Mouse (Mus musculus): ENCODE results near the gene Actr1a. TPM values are rescaled to one million over a fixed set of nuclear protein-coding genes. Genes with fewer than 3 reads are reported as not detected.
A peak's percentile ranks its signal among the peaks of the same experiment; 100 is the strongest.

Gene Actr1a
- polyA plus RNA-seq, 1 experiment from 2014 or later: 124 TPM

- Histone ChIP-seq H3K4me3 (peak overlapping the region; percentile 68), H3K27ac (peak overlapping the region; percentile 91), H3K27me3 (ENCODE audit: insufficient read depth, poor library complexity, severe bottlenecking) (peaks cover 15% of the 10 kb centered on the region), H3K9me3 (no peaks in the 10 kb centered on the region), H3K4me1 (peaks cover 21% of the 10 kb centered on the region), H3K36me3 (no peaks in the 10 kb centered on the region)
- no peak for DNase-seq (ENCODE audit: low spot score)
- WGBS: 48% methylated on average over 6 of the region's 6 CpGs
These were observed 56.6 kb downstream of the Actr1a start for GRCm38 (mm10) chr19:46338942-46339286.

GRCm38 (mm10) chr19:46338331-46338936 lies 57.1 kb downstream of the Actr1a start, which contains the start of gene Cuedc2:
TSS of gene Cuedc2 (minus strand) at chr19:46338702.
- Histone ChIP-seq H3K36me3 (no peaks in the 10 kb centered on the region), H3K27ac (peak within 1 kb of the TSS; percentile 91), H3K9me3 (no peaks in the 10 kb centered on the region), H3K4me1 (peaks cover 21% of the 10 kb centered on the region), H3K27me3 (ENCODE audit: insufficient read depth, poor library complexity, severe bottlenecking) (peaks cover 10% of the 10 kb centered on the region), H3K4me3 (peak within 1 kb of the TSS; percentile 68)
- peak; percentile 97 for DNase-seq (ENCODE audit: low spot score)
- under 1% methylated on average over 31 of the region's 31 CpGs for WGBS

- H3K9me3 ChIP-seq: no peaks in the 10 kb centered on the region
- H3K27me3 ChIP-seq (ENCODE audit: insufficient read depth, poor library complexity, severe bottlenecking): peaks cover 10% of the 10 kb centered on the region
- no peak for DNase-seq (ENCODE audit: low spot score)
- peak overlapping the region; percentile 68 for H3K4me3 ChIP-seq
- WGBS: 38% methylated on average over 15 of the region's 15 CpGs
- peak overlapping the region; percentile 91 for H3K27ac ChIP-seq
- no peaks in the 10 kb centered on the region for H3K36me3 ChIP-seq
- peaks cover 21% of the 10 kb centered on the region for H3K4me1 ChIP-seq
These were observed 57.7 kb downstream of the Actr1a start for GRCm38 (mm10) chr19:46337719-46338330.

- no peak for DNase-seq (ENCODE audit: low spot score)
- 84% methylated on average over 3 of the region's 3 CpGs for WGBS
- Histone ChIP-seq H3K27me3 (ENCODE audit: insufficient read depth, poor library complexity, severe bottlenecking) (peaks cover 5% of the 10 kb centered on the region; the same call in 1 of the 2 replicates), H3K9me3 (no peaks in the 10 kb centered on the region), H3K27ac (no peak overlapping the region), H3K4me1 (peaks cover 24% of the 10 kb centered on the region), H3K4me3 (no peak overlapping the region), H3K36me3 (peaks cover 24% of the 10 kb centered on the region)
These were observed 61.6 kb downstream of the Actr1a start for GRCm38 (mm10) chr19:46333906-46334305.

- WGBS: 76% methylated on average over 7 of the region's 7 CpGs
- peaks cover 7% of the 10 kb centered on the region; the same call in 1 of the 2 replicates for H3K27me3 ChIP-seq (ENCODE audit: insufficient read depth, poor library complexity, severe bottlenecking)
- H3K27ac ChIP-seq: no peak overlapping the region
- H3K9me3 ChIP-seq: no peaks in the 10 kb centered on the region
- no peak for DNase-seq (ENCODE audit: low spot score)
- H3K4me3 ChIP-seq: no peak overlapping the region
- H3K36me3 ChIP-seq: peaks cover 24% of the 10 kb centered on the region
- H3K4me1 ChIP-seq: peaks cover 29% of the 10 kb centered on the region
These were observed 62.7 kb downstream of the Actr1a start for GRCm38 (mm10) chr19:46332721-46333339.

- Histone ChIP-seq H3K9me3 (no peaks in the 10 kb centered on the region), H3K27ac (no peak overlapping the region), H3K4me1 (peaks cover 29% of the 10 kb centered on the region), H3K4me3 (no peak overlapping the region), H3K36me3 (peaks cover 24% of the 10 kb centered on the region), H3K27me3 (ENCODE audit: insufficient read depth, poor library complexity, severe bottlenecking) (peaks cover 14% of the 10 kb centered on the region)
- DNase-seq (ENCODE audit: low spot score): no peak
- WGBS: 86% methylated on average over 3 of the region's 3 CpGs
These were observed 63.6 kb downstream of the Actr1a start for GRCm38 (mm10) chr19:46331936-46332335.

GRCm38 (mm10) chr19:46331326-46331725 lies 64.2 kb downstream of the Actr1a start:
- no peak overlapping the region for H3K4me3 ChIP-seq
- no peak for DNase-seq (ENCODE audit: low spot score)
- no peaks in the 10 kb centered on the region for H3K9me3 ChIP-seq
- peaks cover 20% of the 10 kb centered on the region for H3K27me3 ChIP-seq (ENCODE audit: insufficient read depth, poor library complexity, severe bottlenecking)
- WGBS: 88% methylated on average over 14 of the region's 14 CpGs
- H3K27ac ChIP-seq: no peak overlapping the region
- H3K4me1 ChIP-seq: peaks cover 35% of the 10 kb centered on the region
- H3K36me3 ChIP-seq: peaks cover 24% of the 10 kb centered on the region

- H3K4me3 ChIP-seq: no peak overlapping the region
- DNase-seq (ENCODE audit: low spot score): no peak
- peaks cover 35% of the 10 kb centered on the region for H3K4me1 ChIP-seq
- peaks cover 26% of the 10 kb centered on the region for H3K27me3 ChIP-seq (ENCODE audit: insufficient read depth, poor library complexity, severe bottlenecking)
- H3K27ac ChIP-seq: no peak overlapping the region
- WGBS: 87% methylated on average over 12 of the region's 12 CpGs
- H3K9me3 ChIP-seq: no peaks in the 10 kb centered on the region
- peaks cover 24% of the 10 kb centered on the region for H3K36me3 ChIP-seq
These were observed 64.9 kb downstream of the Actr1a start for GRCm38 (mm10) chr19:46330696-46331095.

GRCm38 (mm10) chr19:46329951-46330350 lies 65.6 kb downstream of the Actr1a start:
- Histone ChIP-seq H3K9me3 (no peaks in the 10 kb centered on the region), H3K27ac (no peak overlapping the region), H3K36me3 (peaks cover 24% of the 10 kb centered on the region), H3K27me3 (ENCODE audit: insufficient read depth, poor library complexity, severe bottlenecking) (peaks cover 34% of the 10 kb centered on the region), H3K4me1 (peaks cover 35% of the 10 kb centered on the region), H3K4me3 (no peak overlapping the region)
- DNase-seq (ENCODE audit: low spot score): peak; percentile 94
- 5% methylated on average over 16 of the region's 16 CpGs for WGBS

- peak; percentile 76 for DNase-seq (ENCODE audit: low spot score)
- WGBS: 3% methylated on average over 54 of the region's 54 CpGs
These were observed 66.4 kb downstream of the Actr1a start for GRCm38 (mm10) chr19:46329031-46329641.

GRCm38 (mm10) chr19:46328081-46329030 lies 67.2 kb downstream of the Actr1a start, which contains the start of gene Fbxl15:
TSS of gene Fbxl15 (plus strand) at chr19:46328184.
- WGBS: under 1% methylated on average over 81 of the region's 81 CpGs
- Histone ChIP-seq H3K9me3 (no peaks in the 10 kb centered on the region), H3K27me3 (ENCODE audit: insufficient read depth, poor library complexity, severe bottlenecking) (peaks cover 49% of the 10 kb centered on the region), H3K36me3 (peaks cover 24% of the 10 kb centered on the region), H3K4me1 (peaks cover 35% of the 10 kb centered on the region), H3K27ac (peak within 1 kb of the TSS; percentile 82), H3K4me3 (peak within 1 kb of the TSS; percentile 79)
- DNase-seq (ENCODE audit: low spot score): peak; percentile 97

More at GRCm38 (mm10) chr19:46329031-46329641, 66.4 kb downstream of the Actr1a start:
- no peaks in the 10 kb centered on the region for H3K9me3 ChIP-seq
- H3K27me3 ChIP-seq (ENCODE audit: insufficient read depth, poor library complexity, severe bottlenecking): peaks cover 42% of the 10 kb centered on the region
- H3K36me3 ChIP-seq: peaks cover 24% of the 10 kb centered on the region
- peaks cover 35% of the 10 kb centered on the region for H3K4me1 ChIP-seq
- H3K27ac ChIP-seq: peak overlapping the region; percentile 82
- H3K4me3 ChIP-seq: peak overlapping the region; percentile 79

- no peaks in the 10 kb centered on the region for H3K9me3 ChIP-seq
- H3K36me3 ChIP-seq: peaks cover 24% of the 10 kb centered on the region
- no peak for DNase-seq (ENCODE audit: low spot score)
- peak overlapping the region; percentile 79 for H3K4me3 ChIP-seq
- peaks cover 57% of the 10 kb centered on the region for H3K27me3 ChIP-seq (ENCODE audit: insufficient read depth, poor library complexity, severe bottlenecking)
- WGBS: 28% methylated on average over 14 of the region's 14 CpGs
- H3K27ac ChIP-seq: peak overlapping the region; percentile 82; the same call in 1 of the 2 replicates
- H3K4me1 ChIP-seq: peaks cover 35% of the 10 kb centered on the region
These were observed 68.0 kb downstream of the Actr1a start for GRCm38 (mm10) chr19:46327531-46328064.
